Mouse (Mus musculus) MEL (cell line): Measurements from ENCODE around the gene Mzt1. TPM values are rescaled to one million over a fixed set of nuclear protein-coding genes. Genes with fewer than 3 reads are reported as not detected.

ENCODE experiments used
- DNase-seq: peaks from one replicate; pipeline ENCODE4 v3.0.0; 2011; ENCODE audit warnings: low read depth, low spot score
- H3K27ac ChIP-seq: 2 replicates; pipeline ENCODE4 v1.5.1; 2012; ENCODE audit warnings: low read depth, mild to moderate bottlenecking, control low read depth, low read length, moderate library complexity; ENCODE audit not compliant: control insufficient read depth
- H3K27me3 ChIP-seq, 2 experiments: fragments of 150-350 bp in 1 of 2; sonication (generic) in 1 of 2; 2 replicates each; pipeline ENCODE4 v1.6.1; 2012; ENCODE audit warnings: low read length in 2 of 2, mild to moderate bottlenecking in 2 of 2, improper control_type of control experiment in 1 of 2, moderate library complexity in 1 of 2; ENCODE audit not compliant: insufficient read depth in 2 of 2, control insufficient read depth in 1 of 2
- H3K36me3 ChIP-seq, 2 experiments: 2 replicates each; pipeline ENCODE4 v1.6.1; 2012 to 2014; ENCODE audit warnings: low read length in 2 of 2, improper control_type of control experiment in 1 of 2, inconsistent platforms in 1 of 2, mild to moderate bottlenecking in 1 of 2; ENCODE audit not compliant: insufficient read depth in 2 of 2, control insufficient read depth in 1 of 2
- H3K4me1 ChIP-seq, 2 experiments: fragments of 150-350 bp in 1 of 2; sonication (generic) in 1 of 2; 2 replicates each; pipeline ENCODE4 v1.6.1; 2012; ENCODE audit warnings: low read length in 2 of 2, improper control_type of control experiment in 1 of 2, mild to moderate bottlenecking in 1 of 2; ENCODE audit not compliant: insufficient read depth in 2 of 2, control insufficient read depth in 1 of 2
- H3K4me3 ChIP-seq, 2 experiments: fragments of 150-350 bp in 1 of 2; sonication (generic) in 1 of 2; 2 replicates each; pipeline ENCODE4 v1.5.1; 2012; ENCODE audit warnings: low read depth in 2 of 2, low read length in 2 of 2, mild to moderate bottlenecking in 2 of 2, moderate library complexity in 2 of 2, control low read depth in 1 of 2, improper control_type of control experiment in 1 of 2; ENCODE audit not compliant: control insufficient read depth in 1 of 2, insufficient read depth in 1 of 2
- H3K79me2 ChIP-seq: 2 replicates; pipeline ENCODE4 v1.6.1; 2012; ENCODE audit warnings: mild to moderate bottlenecking, low read length, moderate library complexity; ENCODE audit not compliant: control insufficient read depth, poor library complexity, insufficient read depth
- H3K9ac ChIP-seq: 2 replicates; pipeline ENCODE4 v1.6.1; 2012; ENCODE audit warnings: low read depth, mild to moderate bottlenecking, control low read depth, low read length, moderate library complexity; ENCODE audit not compliant: control insufficient read depth, poor library complexity, severe bottlenecking
- H3K9me3 ChIP-seq: fragments of 150-350 bp; sonication (generic); replicated peaks from 2 replicates; pipeline ENCODE4 v1.6.1; 2012; ENCODE audit warnings: mild to moderate bottlenecking, low read length, improper control_type of control experiment, moderate library complexity; ENCODE audit not compliant: insufficient read depth
- CTCF ChIP-seq, 3 experiments: IDR thresholded peaks in 2 of 3; conservative IDR thresholded peaks in 1 of 3; 2 replicates each; pipeline ENCODE4 v1.5.1; 2011 to 2012; ENCODE audit warnings: low read length in 3 of 3, low read depth in 2 of 3, mild to moderate bottlenecking in 2 of 3, improper control_type of control experiment in 1 of 3, inconsistent platforms in 1 of 3, mixed read lengths in 1 of 3, moderate library complexity in 1 of 3; ENCODE audit not compliant: control insufficient read depth in 1 of 3, insufficient read depth in 1 of 3, poor library complexity in 1 of 3, severe bottlenecking in 1 of 3
- EP300 ChIP-seq, 2 experiments: IDR thresholded peaks; 2 replicates each; pipeline ENCODE4 v1.6.1; 2011; ENCODE audit warnings: improper control_type of control experiment in 2 of 2, low read length in 2 of 2, low read depth in 1 of 2, mild to moderate bottlenecking in 1 of 2
- GABPA ChIP-seq: IDR thresholded peaks from 2 replicates; pipeline ENCODE4 v1.6.1; 2012; ENCODE audit warnings: low read depth, mild to moderate bottlenecking, inconsistent platforms, low read length, improper control_type of control experiment, moderate library complexity
- JUND ChIP-seq: IDR thresholded peaks from 2 replicates; pipeline ENCODE4 v1.6.1; 2011; ENCODE audit warnings: low read depth, mild to moderate bottlenecking, improper control_type of control experiment, low read length
- MAX ChIP-seq: IDR thresholded peaks from 2 replicates; pipeline ENCODE4 v1.6.1; 2011; ENCODE audit warnings: low read length, improper control_type of control experiment
- MEF2A ChIP-seq: IDR thresholded peaks from 2 replicates; pipeline ENCODE4 v1.6.1; 2014; ENCODE audit warnings: low read depth, mild to moderate bottlenecking, inconsistent platforms, low read length, improper control_type of control experiment; ENCODE audit not compliant: poor library complexity, insufficient replicate concordance, severe bottlenecking; ENCODE audit errors: extremely low read depth
- MYB ChIP-seq: IDR thresholded peaks from 2 replicates; pipeline ENCODE4 v1.6.1; 2011; ENCODE audit warnings: mild to moderate bottlenecking, low read depth, low read length, improper control_type of control experiment
- POLR2AphosphoS2 ChIP-seq: IDR thresholded peaks from 2 replicates; pipeline ENCODE4 v1.6.1; 2011; ENCODE audit warnings: low read length, improper control_type of control experiment
- RAD21 ChIP-seq: IDR thresholded peaks from 2 replicates; pipeline ENCODE4 v1.6.1; 2011; ENCODE audit warnings: mild to moderate bottlenecking, low read depth, low read length, improper control_type of control experiment
- TAL1 ChIP-seq: IDR thresholded peaks from 2 replicates; pipeline ENCODE4 v1.6.1; 2012; ENCODE audit warnings: mild to moderate bottlenecking, inconsistent platforms, low read length, moderate library complexity, mixed read lengths
- TBP ChIP-seq: IDR thresholded peaks from 2 replicates; pipeline ENCODE4 v1.8.0; 2011; ENCODE audit warnings: low read depth, low read length, improper control_type of control experiment
- USF1 ChIP-seq: IDR thresholded peaks from 2 replicates; pipeline ENCODE4 v1.6.1; 2014; ENCODE audit warnings: low read depth, mild to moderate bottlenecking, inconsistent platforms, low read length, improper control_type of control experiment, moderate library complexity
- USF2 ChIP-seq, 2 experiments: IDR thresholded peaks; 2 replicates each; pipeline ENCODE4 v1.6.1; 2011 to 2012; ENCODE audit warnings: improper control_type of control experiment in 2 of 2, low read length in 2 of 2, borderline replicate concordance in 1 of 2, inconsistent platforms in 1 of 2, low read depth in 1 of 2, mild to moderate bottlenecking in 1 of 2; ENCODE audit not compliant: insufficient read depth in 1 of 2
- polyA plus RNA-seq, 2 experiments: library from polyadenylated mRNA; stranded (reverse) in 1 of 2; unstranded in 1 of 2; fragments of >175 nt in 1 of 2; fragments of >200 nt in 1 of 2; gene quantifications; 2 replicates each; pipeline versions ENCODE4 v1.2.1 to v1.2.4; 2012; ENCODE audit warnings: low replicate concordance in 2 of 2, low read depth in 1 of 2; ENCODE audit not compliant: insufficient read length in 2 of 2, insufficient read depth in 1 of 2, missing spikeins in 1 of 2
- total RNA-seq: library from RNA; depleted of rRNA; stranded (reverse); fragments of 300-350 nt; gene quantifications from 2 replicates; pipeline ENCODE4 v1.2.3, GENCODE M21; 2012

Mzt1 gene
- total and polyA plus RNA-seq, 3 experiments, result 17.5 to 42.3 TPM; not detected in 1

GRCm38 (mm10) chr14:99010224-99010919, 35.6 kb downstream of the Mzt1 start:
- TF ChIP-seq POLR2AphosphoS2, result no peak
- TF ChIP-seq USF2 (IDR thresholded peaks at IDR 0.05; ENCODE audit: borderline replicate concordance in 1 of 2, insufficient read depth in 1 of 2, low read depth in 1 of 2, low read length in 2 of 2), result no peak
- no peak for TF ChIP-seq TBP
- TF ChIP-seq EP300 (IDR thresholded peaks at IDR 0.05; ENCODE audit: low read depth in 1 of 2, low read length in 2 of 2), result no peak
- no peak for TF ChIP-seq TAL1
- no peak for TF ChIP-seq USF1
- TF ChIP-seq, all 39 proteins: peak for 0
- H3K27me3 ChIP-seq, result no peaks in the 10 kb centered on the region

GRCm38 (mm10) chr14:98994218-98994617, 51.7 kb downstream of the Mzt1 start, which contains the start of gene Rpl36a-ps1:
TSS of gene Rpl36a-ps1 (minus strand) at chr14:98994318.
- DNase-seq, result no peak
- H3K4me1 ChIP-seq, result no peaks in the 10 kb centered on the region
- no peak within 1 kb of the TSS for H3K27ac ChIP-seq
- no peaks in the 10 kb centered on the region for H3K27me3 ChIP-seq
- no peak within 1 kb of the TSS for H3K4me3 ChIP-seq
- no peak for TF ChIP-seq MYB
- TF ChIP-seq MEF2A, result no peak
- TF ChIP-seq GABPA, result no peak
- H3K36me3 ChIP-seq, result no peaks in the 10 kb centered on the region
- no peak within 1 kb of the TSS for H3K9ac ChIP-seq
- no peaks in the 10 kb centered on the region for H3K9me3 ChIP-seq
- no peaks in the 10 kb centered on the region for H3K79me2 ChIP-seq

More at GRCm38 (mm10) chr14:99010224-99010919, 35.6 kb downstream of the Mzt1 start:
- no peak overlapping the region for H3K9ac ChIP-seq
- H3K36me3 ChIP-seq, result no peaks in the 10 kb centered on the region
- no peak overlapping the region for H3K27ac ChIP-seq
- no peak for DNase-seq
- H3K9me3 ChIP-seq, result no peaks in the 10 kb centered on the region
- H3K4me1 ChIP-seq, result no peaks in the 10 kb centered on the region
- no peaks in the 10 kb centered on the region for H3K79me2 ChIP-seq
- H3K4me3 ChIP-seq, result no peak overlapping the region

- TF ChIP-seq CTCF (IDR thresholded peaks at IDR 0.05 in 2 of 3, conservative IDR thresholded peaks at IDR 0.05 in 1 of 3; ENCODE audit: control insufficient read depth in 1 of 3, insufficient read depth in 1 of 3, low read depth in 2 of 3, low read length in 3 of 3, poor library complexity in 1 of 3, severe bottlenecking in 1 of 3) (no peak), RAD21 (no peak), MEF2A (no peak), JUND (no peak), MAX (no peak)
- no peaks in the 10 kb centered on the region for H3K4me1 ChIP-seq
- no peaks in the 10 kb centered on the region for H3K9me3 ChIP-seq
- no peak overlapping the region for H3K4me3 ChIP-seq
- no peaks in the 10 kb centered on the region for H3K27me3 ChIP-seq
- DNase-seq, result no peak
- H3K27ac ChIP-seq, result no peak overlapping the region
- H3K79me2 ChIP-seq, result no peaks in the 10 kb centered on the region
- no peak overlapping the region for H3K9ac ChIP-seq
- H3K36me3 ChIP-seq, result no peaks in the 10 kb centered on the region
Observed at GRCm38 (mm10) chr14:98992482-98992881, 53.5 kb downstream of the Mzt1 start.
